Mouse (Mus musculus) heart, postnatal 0 days (tissue): Measurements from ENCODE around the gene Tedc1. TPM values are rescaled to one million over a fixed set of nuclear protein-coding genes. Genes with fewer than 3 reads are reported as not detected.

Experiments used
- ATAC-seq: fragments of 200-750 bp; cut with Nextera tagmentation; 2 replicates; pipeline ENCODE4 v1.8.0; 2017; ENCODE audit warnings: low read depth, moderate number of reproducible peaks, moderate library complexity; ENCODE audit not compliant: insufficient read depth
- DNase-seq: peaks from one replicate; pipeline ENCODE4 v3.0.0-alpha.2; 2016; ENCODE audit warnings: low spot score
- H3K27ac ChIP-seq: fragments of 300-500 bp; sonication (generic); 2 replicates; pipeline ENCODE4 v1.5.1; 2014; ENCODE audit warnings: low read depth, mild to moderate bottlenecking
- H3K27me3 ChIP-seq: fragments of 300-500 bp; sonication (generic); 2 replicates; pipeline ENCODE4 v1.6.1; 2014; ENCODE audit warnings: low read length, mixed read lengths; ENCODE audit not compliant: control insufficient read depth, insufficient read depth
- H3K36me3 ChIP-seq: fragments of 300-500 bp; sonication (generic); replicated peaks from 2 replicates; pipeline ENCODE4 v1.6.1; 2014; ENCODE audit warnings: low read length, mixed read lengths; ENCODE audit not compliant: control insufficient read depth, insufficient read depth
- H3K4me1 ChIP-seq: fragments of 300-500 bp; sonication (generic); 2 replicates; pipeline ENCODE4 v1.6.1; 2014; ENCODE audit warnings: antibody characterized with exemption; ENCODE audit not compliant: control insufficient read depth, insufficient read depth
- H3K4me2 ChIP-seq: fragments of 300-500 bp; sonication (generic); 2 replicates; pipeline ENCODE4 v1.6.1; 2014; ENCODE audit warnings: low read depth, mild to moderate bottlenecking, low read length, moderate library complexity
- H3K4me3 ChIP-seq: fragments of 300-500 bp; sonication (generic); 2 replicates; pipeline ENCODE4 v1.5.1; 2014; ENCODE audit warnings: low read depth, low read length
- H3K9ac ChIP-seq: fragments of 300-500 bp; sonication (generic); replicated peaks from 2 replicates; pipeline ENCODE4 v1.6.1; 2014; ENCODE audit warnings: low read depth, low read length, mixed read lengths
- H3K9me3 ChIP-seq: fragments of 300-500 bp; sonication (generic); replicated peaks from 2 replicates; pipeline ENCODE4 v1.6.1; 2016; ENCODE audit warnings: low read length; ENCODE audit not compliant: control insufficient read depth
- CTCF ChIP-seq: IDR thresholded peaks from 2 replicates; pipeline ENCODE4 v1.5.1; 2016; ENCODE audit warnings: antibody characterized with exemption, control low read depth, low read depth
- EP300 ChIP-seq: IDR thresholded peaks from 2 replicates; pipeline ENCODE4 v1.6.1; 2016; ENCODE audit warnings: antibody characterized with exemption, low read depth
- WGBS: fragments of 180-500 bp; shearing (Covaris S2); extraction: QIAGEN DNeasy Blood & Tissue Kit; methylation state at CpG from one replicate; pipeline ENCODE4 v1.1.7; 2014; 5-methylcytosine and 5-hydroxymethylcytosine counted together
- polyA plus RNA-seq: library from polyadenylated mRNA; unstranded; fragments of >200 nt; fragmentation: Nextera tagmentation; extraction: Ambion mirVana; gene quantifications from 2 replicates; pipeline ENCODE4 v1.2.1, GENCODE M21; 2015
- total RNA-seq: library from RNA; depleted of rRNA; stranded (reverse); fragments of >200 nt; gene quantifications from 2 replicates; pipeline ENCODE4 v1.2.3, GENCODE M21; 2014; ENCODE audit warnings: low replicate concordance; rRNA removed

Tedc1 gene
- total and polyA plus RNA-seq, 2 experiments from 2014 or later: 4.5 to 6.7 TPM

GRCm38 (mm10) chr12:113214072-113214808 is 58.0 kb downstream of the Tedc1 start:
- no peak for TF ChIP-seq EP300
- H3K27me3 ChIP-seq: no peaks in the 10 kb centered on the region
- 78% methylated on average over 25 of the region's 25 CpGs for WGBS
- H3K36me3 ChIP-seq: no peaks in the 10 kb centered on the region
- H3K9ac ChIP-seq: no peak overlapping the region
- no peaks in the 10 kb centered on the region for H3K9me3 ChIP-seq
- H3K4me1 ChIP-seq: no peaks in the 10 kb centered on the region
- no peak overlapping the region for H3K27ac ChIP-seq
- no peak overlapping the region for H3K4me2 ChIP-seq
- ATAC-seq: no peak
- H3K4me3 ChIP-seq: no peak overlapping the region
- no peak for DNase-seq

GRCm38 (mm10) chr12:113214972-113215666 is 58.9 kb downstream of the Tedc1 start:
- Histone ChIP-seq H3K27me3 (no peaks in the 10 kb centered on the region), H3K36me3 (no peaks in the 10 kb centered on the region), H3K4me3 (no peak overlapping the region), H3K9me3 (no peaks in the 10 kb centered on the region), H3K27ac (no peak overlapping the region), H3K4me2 (no peak overlapping the region), H3K4me1 (no peaks in the 10 kb centered on the region), H3K9ac (no peak overlapping the region)
- WGBS: 78% methylated on average over 16 of the region's 16 CpGs
- DNase-seq (no peak), ATAC-seq (no peak)
- no peak for TF ChIP-seq CTCF
- no peak for TF ChIP-seq EP300

Other genes with a start within 250 kb of the Tedc1 start
- 22.7 and 58.5 TPM in 2 replicates for gene Jag2, start 226.6 kb upstream of the Tedc1 start, total RNA-seq
- gene Jag2, start 226.6 kb upstream of the Tedc1 start, polyA plus RNA-seq: 1.8 and 3.3 TPM in 2 replicates
- gene Nudt14, start 214.3 kb upstream of the Tedc1 start, total RNA-seq: 13.5 and 33.9 TPM in 2 replicates
- 28.2 and 33.2 TPM in 2 replicates for gene Nudt14, start 214.3 kb upstream of the Tedc1 start, polyA plus RNA-seq
- gene Btbd6, start 179.9 kb upstream of the Tedc1 start, total RNA-seq: 62.7 and 70.2 TPM in 2 replicates
- 20.4 and 21.6 TPM in 2 replicates for gene Btbd6, start 179.9 kb upstream of the Tedc1 start, polyA plus RNA-seq
- 26.0 and 51.9 TPM in 2 replicates for gene Brf1, start 155.7 kb upstream of the Tedc1 start, total RNA-seq
- 24.5 TPM in 2 replicates for gene Brf1, start 155.7 kb upstream of the Tedc1 start, polyA plus RNA-seq
- 20.4 and 38.5 TPM in 2 replicates for gene Pacs2, start 141.9 kb upstream of the Tedc1 start, total RNA-seq
- 4.3 and 5.1 TPM in 2 replicates for gene Pacs2, start 141.9 kb upstream of the Tedc1 start, polyA plus RNA-seq
- not detected in 2 replicates for gene Tex22, start 81.9 kb upstream of the Tedc1 start, total RNA-seq
- gene Tex22, start 81.9 kb upstream of the Tedc1 start, polyA plus RNA-seq: not detected in 2 replicates
- gene Mta1, start 58.1 kb upstream of the Tedc1 start, total RNA-seq: 26.3 and 32.0 TPM in 2 replicates
- gene Mta1, start 58.1 kb upstream of the Tedc1 start, polyA plus RNA-seq: 10.9 and 11.8 TPM in 2 replicates
- gene Crip2, start 16.2 kb upstream of the Tedc1 start, total RNA-seq: 1,394 and 1,556 TPM in 2 replicates
- 2,321 and 2,395 TPM in 2 replicates for gene Crip2, start 16.2 kb upstream of the Tedc1 start, polyA plus RNA-seq
- 286 and 487 TPM in 2 replicates for gene Crip1, start 10.1 kb upstream of the Tedc1 start, total RNA-seq
- 831 and 871 TPM in 2 replicates for gene Crip1, start 10.1 kb upstream of the Tedc1 start, polyA plus RNA-seq
- gene Tmem121, start 29.5 kb downstream of the Tedc1 start, total RNA-seq: 0.97 and 4.8 TPM in 2 replicates
- 1.2 TPM in 2 replicates for gene Tmem121, start 29.5 kb downstream of the Tedc1 start, polyA plus RNA-seq